Mouse (Mus musculus): ENCODE measurements around the gene Sfmbt2. TPM values are rescaled to one million over a fixed set of nuclear protein-coding genes. Genes with fewer than 3 reads are reported as not detected.

The Sfmbt2 gene
- total and polyA plus RNA-seq, 3 experiments: not detected

DNA sequence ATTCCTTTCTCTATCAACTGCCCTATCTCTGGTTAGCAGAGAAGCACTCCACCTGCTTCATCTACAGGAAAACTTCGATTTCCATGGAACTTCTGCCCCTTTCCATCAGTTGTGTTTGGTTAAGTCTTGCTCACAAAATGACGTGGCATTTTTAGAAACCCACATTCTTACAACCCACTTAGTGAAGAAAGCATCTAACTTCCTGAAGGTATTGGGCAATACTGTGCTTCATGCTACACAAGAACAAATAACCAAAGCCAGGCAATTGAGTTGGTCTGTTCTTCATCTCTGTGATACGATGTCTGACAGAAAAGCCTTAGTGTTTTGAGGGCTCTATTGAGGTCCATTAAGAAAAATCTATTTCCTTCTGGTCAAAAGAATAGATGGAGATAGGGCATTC, 17.4 kb upstream of the Sfmbt2 start:
- Histone ChIP-seq H3K27ac (ENCODE audit: insufficient read depth, low read depth) (no peak overlapping the region), H3K9me3 (replicated peaks; ENCODE audit: low read length) (no peaks in the 10 kb centered on the region), H3K36me3 (replicated peaks in 1 of 2; ENCODE audit: control insufficient read depth in 1 of 2, insufficient read depth in 1 of 2, low read length in 1 of 2) (no peaks in the 10 kb centered on the region), H3K9ac (ENCODE audit: insufficient read depth, low read depth) (no peak overlapping the region), H3K4me3 (replicated peaks in 1 of 3; ENCODE audit: low read depth in 2 of 3, low read length in 2 of 3, poor library complexity in 1 of 3) (no peak overlapping the region), H3K79me2 (replicated peaks; ENCODE audit: control insufficient read depth, extremely low read depth, insufficient read depth, poor library complexity, severe bottlenecking) (no peaks in the 10 kb centered on the region), H3K4me2 (ENCODE audit: insufficient read depth, low read depth, poor library complexity, severe bottlenecking) (no peak overlapping the region), H3K4me1 (ENCODE audit: control insufficient read depth in 1 of 2, insufficient read depth in 2 of 2) (peaks cover 4 to 25% of the 10 kb centered on the region in 2 experiments; a peak in 3 of 4 replicates), H3K27me3 (replicated peaks) (no peaks in the 10 kb centered on the region)
- DNase-seq (ENCODE audit: extremely low read depth): no peak
- dilution Hi-C loops (cut with MboI; ENCODE audit: extremely low pct_ligation_motif_present, extremely low pct_unique_long_range_greater_than_20kb, low sequenced_read_pairs): no loop called here
- TF ChIP-seq HCFC1 (IDR thresholded peaks at IDR 0.05; ENCODE audit: low read depth, low read length): no peak
- TF ChIP-seq MAFK (IDR thresholded peaks at IDR 0.05; ENCODE audit: insufficient replicate concordance, low read length): no peak
- in situ Hi-C loops (cut with MboI; ENCODE audit: low pct_ligation_motif_present, low pct_unique_long_range_greater_than_20kb, low sequenced_read_pairs): no loop called here

DNA sequence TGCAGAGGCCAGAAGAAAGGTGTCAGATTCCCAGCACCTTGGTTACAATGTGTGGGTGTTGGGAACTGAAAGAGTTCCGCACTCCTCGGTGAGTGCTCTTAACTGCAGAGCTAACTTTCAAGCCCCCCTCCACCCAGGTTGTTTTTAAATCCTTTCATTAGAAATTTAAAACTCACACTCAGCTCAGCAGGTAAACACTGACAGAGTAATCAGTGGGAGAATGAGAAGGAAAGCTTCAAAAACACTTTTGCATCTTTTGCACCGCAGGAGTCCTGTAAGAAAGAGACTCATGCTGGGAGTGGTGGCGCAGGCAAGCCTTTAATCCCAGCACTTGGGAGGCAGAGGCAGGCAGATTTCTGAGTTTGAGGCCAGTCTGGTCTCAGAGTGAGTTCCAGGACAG, 16.4 kb upstream of the Sfmbt2 start:
- H3K4me3 ChIP-seq (replicated peaks in 1 of 3; ENCODE audit: low read depth in 2 of 3, low read length in 2 of 3, poor library complexity in 1 of 3): no peak overlapping the region
- DNase-seq (ENCODE audit: extremely low read depth): no peak
- H3K36me3 ChIP-seq (replicated peaks in 1 of 2; ENCODE audit: control insufficient read depth in 1 of 2, insufficient read depth in 1 of 2, low read length in 1 of 2): no peaks in the 10 kb centered on the region
- H3K27me3 ChIP-seq (replicated peaks): no peaks in the 10 kb centered on the region
- no peak overlapping the region for H3K9ac ChIP-seq (ENCODE audit: insufficient read depth, low read depth)
- no peaks in the 10 kb centered on the region for H3K79me2 ChIP-seq (replicated peaks; ENCODE audit: control insufficient read depth, extremely low read depth, insufficient read depth, poor library complexity, severe bottlenecking)
- no peak overlapping the region for H3K27ac ChIP-seq (ENCODE audit: insufficient read depth, low read depth)
- H3K9me3 ChIP-seq (replicated peaks; ENCODE audit: low read length): no peaks in the 10 kb centered on the region
- dilution Hi-C loops (cut with MboI; ENCODE audit: extremely low pct_ligation_motif_present, extremely low pct_unique_long_range_greater_than_20kb, low sequenced_read_pairs): no loop called here
- TF ChIP-seq ZC3H11A (IDR thresholded peaks at IDR 0.05; ENCODE audit: low read depth, low read length) (no peak), RAD21 (IDR thresholded peaks at IDR 0.05; ENCODE audit: low read depth, low read length) (no peak), MAX (IDR thresholded peaks at IDR 0.05; ENCODE audit: low read length) (no peak), POLR2AphosphoS2 (IDR thresholded peaks at IDR 0.05; ENCODE audit: low read depth, low read length) (no peak), MYC (IDR thresholded peaks at IDR 0.05; ENCODE audit: low read depth, low read length) (no peak), ZKSCAN1 (IDR thresholded peaks at IDR 0.05; ENCODE audit: borderline replicate concordance, low read depth, low read length) (no peak), TCF12 (IDR thresholded peaks at IDR 0.05; ENCODE audit: low read depth, low read length) (no peak), NELFE (IDR thresholded peaks at IDR 0.05; ENCODE audit: low read depth, low read length) (no peak), EP300 (IDR thresholded peaks at IDR 0.05; ENCODE audit: low read length) (no peak), MEF2A (IDR thresholded peaks at IDR 0.05; ENCODE audit: borderline replicate concordance, low read depth, low read length) (no peak), PAX5 (IDR thresholded peaks at IDR 0.05; ENCODE audit: low read length) (no peak), MAFK (IDR thresholded peaks at IDR 0.05; ENCODE audit: insufficient replicate concordance, low read length) (no peak), HCFC1 (IDR thresholded peaks at IDR 0.05; ENCODE audit: low read depth, low read length) (no peak), ETS1 (conservative IDR thresholded peaks at IDR 0.05; ENCODE audit: low read depth, low read length) (no peak), ZMIZ1 (IDR thresholded peaks at IDR 0.05; ENCODE audit: low read depth, low read length) (no peak), USF1 (IDR thresholded peaks at IDR 0.05; ENCODE audit: low read depth, low read length) (no peak), UBTF (IDR thresholded peaks at IDR 0.05; ENCODE audit: low read depth, low read length) (no peak), JUN (IDR thresholded peaks at IDR 0.05; ENCODE audit: insufficient read depth, low read depth, low read length) (no peak), CHD2 (IDR thresholded peaks at IDR 0.05; ENCODE audit: low read length) (no peak)
- in situ Hi-C loops (cut with MboI; ENCODE audit: low pct_ligation_motif_present, low pct_unique_long_range_greater_than_20kb, low sequenced_read_pairs): no loop called here
- H3K4me2 ChIP-seq (ENCODE audit: insufficient read depth, low read depth, poor library complexity, severe bottlenecking): no peak overlapping the region
- H3K4me1 ChIP-seq (ENCODE audit: control insufficient read depth in 1 of 2, insufficient read depth in 2 of 2): peaks cover 0 to 15% of the 10 kb centered on the region in 2 experiments; a peak in 1 of 4 replicates

Measured in CH12.LX (cell line).